Mouse (Mus musculus) layer of hippocampus, adult 6 months (tissue): ENCODE data around the gene Rc3h1. TPM values are rescaled to one million over a fixed set of nuclear protein-coding genes. Genes with fewer than 3 reads are reported as not detected.

Experiments used
- long read RNA-seq, 2 experiments: library from polyadenylated mRNA; unstranded; transcript quantifications; one replicate each; pipeline ENCODE4 v2.0.0; 2019 to 2020
- polyA plus RNA-seq: library from polyadenylated mRNA; unstranded; fragments of <200 nt; fragmentation: Nextera tagmentation; gene quantifications from 2 replicates; pipeline ENCODE4 v1.2.3, GENCODE M21; 2021

Rc3h1 gene
- 8.3 TPM in 2 replicates for polyA plus RNA-seq
- long read RNA-seq, experiment 1, full-length matches to known transcripts: 1 of 18 reads
- long read RNA-seq, experiment 1, partial matches to known transcripts: 4 of 18 reads
- long read RNA-seq, experiment 1, other reads (novel, unspliced or antisense): 13 of 18 reads
- long read RNA-seq, experiment 2, full-length matches to known transcripts: 5 of 10 reads
- long read RNA-seq, experiment 2, partial matches to known transcripts: 3 of 10 reads
- long read RNA-seq, experiment 2, other reads (novel, unspliced or antisense): 2 of 10 reads

GRCm38 (mm10) chr1:160906057-160906557 lies at the start of gene Rc3h1:
Gene Rc3h1 (plus strand): TSS chr1:160906418.

GRCm38 (mm10) chr1:160978071-160978735 lies 72.0 kb downstream of the Rc3h1 start, which contains the start of gene Serpinc1:
Gene Serpinc1 (plus strand): TSS chr1:160978585.

Other genes with a start within 250 kb of the Rc3h1 start
- gene Rabgap1l, start 113.2 kb upstream of the Rc3h1 start, polyA plus RNA-seq: 35.4 and 36.0 TPM in 2 replicates
- 0.24 and 0.25 TPM in 2 replicates for gene Serpinc1, start 72.2 kb downstream of the Rc3h1 start, polyA plus RNA-seq
- 0.85 and 1.6 TPM in 2 replicates for gene Zbtb37, start 128.4 kb downstream of the Rc3h1 start, polyA plus RNA-seq
- 27.6 and 32.6 TPM in 2 replicates for gene Dars2, start 164.2 kb downstream of the Rc3h1 start, polyA plus RNA-seq
- 1.1 and 1.2 TPM in 2 replicates for gene Cenpl, start 164.3 kb downstream of the Rc3h1 start, polyA plus RNA-seq
- 3.3 and 3.8 TPM in 2 replicates for gene Klhl20, start 225.1 kb downstream of the Rc3h1 start, polyA plus RNA-seq
- gene Ankrd45, start 236.3 kb downstream of the Rc3h1 start, polyA plus RNA-seq: 17.1 and 19.0 TPM in 2 replicates